Mouse (Mus musculus): ENCODE measurements at regions not wholly inside any gene's neighbourhood (a gene's known extent, or its start where the extent isn't known, plus 50 kb on each side); places are given as distances from the start of the nearest gene placed in this dataset.

DNA sequence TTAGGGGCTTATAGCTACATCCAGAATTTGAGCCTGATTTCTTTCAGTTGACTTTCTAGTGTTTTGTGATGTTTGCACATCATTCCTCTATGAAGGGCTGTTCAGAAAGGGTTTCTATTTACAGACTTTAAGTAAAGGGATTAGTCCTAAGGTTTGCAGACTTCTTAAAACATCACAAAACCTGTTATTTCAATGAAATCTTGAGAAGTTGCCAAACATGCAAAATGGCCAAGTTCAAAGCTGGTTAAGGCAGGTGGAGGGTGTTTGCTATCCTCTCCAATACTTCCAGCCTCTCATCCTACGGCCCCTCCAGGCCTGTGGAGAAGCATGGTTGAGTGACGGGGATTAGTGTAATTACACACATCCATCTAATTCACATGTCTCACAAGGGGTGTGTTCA is 136.6 kb downstream of the Phlda1 start:
- no peak for TF ChIP-seq TAL1 (IDR thresholded peaks at IDR 0.05; ENCODE audit: low read length)
- no peak for TF ChIP-seq GATA1 (IDR thresholded peaks at IDR 0.05; ENCODE audit: low read length)
